Mouse (Mus musculus) mouse embryonic stem cell (cell line): ENCODE data around the gene Muc20.

Source experiments
- in situ Hi-C, 2 experiments: fragments of 300-500 bp; cut with MboI; formaldehyde crosslinking; loops; 1 replicate in 1 of 2; 3 replicates in 1 of 2; pipeline ENCODE4 v1.14.3; 2019 to 2020; ENCODE audit warnings: low sequenced_read_pairs in 2 of 2, low pct_unique_long_range_greater_than_20kb in 1 of 2, mixed read lengths in 1 of 2; ENCODE audit not compliant: unreplicated experiment in 1 of 2

The Muc20 gene

GRCm38 (mm10) chr16:32797426-32797689 is at the start of gene Muc20:
Gene Muc20, minus strand, starts transcription at chr16:32797435.
- in situ Hi-C loops: no loop called here

GRCm38 (mm10) chr16:32831501-32831900 is 34.3 kb upstream of the Muc20 start:
- in situ Hi-C loops: no loop called here

- in situ Hi-C loops: no loop called here
These were observed 31.9 kb upstream of the Muc20 start for GRCm38 (mm10) chr16:32829104-32829503.

- in situ Hi-C loops: no loop called here
These were observed 29.3 kb upstream of the Muc20 start for GRCm38 (mm10) chr16:32826521-32826920.

GRCm38 (mm10) chr16:32825380-32825779 is 28.1 kb upstream of the Muc20 start:
- in situ Hi-C loops: no loop called here

- in situ Hi-C loops: no loop called here
These were observed 26.8 kb upstream of the Muc20 start for GRCm38 (mm10) chr16:32824061-32824460.

GRCm38 (mm10) chr16:32823487-32823886 is 26.3 kb upstream of the Muc20 start:
- in situ Hi-C loops: no loop called here

- in situ Hi-C loops: no loop called here
These were observed 25.6 kb upstream of the Muc20 start for GRCm38 (mm10) chr16:32822881-32823280.

GRCm38 (mm10) chr16:32822450-32822827 is 25.2 kb upstream of the Muc20 start:
- in situ Hi-C loops: no loop called here

GRCm38 (mm10) chr16:32821772-32822449 is 24.7 kb upstream of the Muc20 start:
- in situ Hi-C loops: no loop called here

- in situ Hi-C loops: loop anchor here in 1 of 2 experiments (10.0 kb wide), 1 partner anchor 206 kb away; no protein-coding TSS in a partner anchor
These were observed 21.2 kb upstream of the Muc20 start for GRCm38 (mm10) chr16:32818441-32818840.

- in situ Hi-C loops: loop anchor here in 1 of 2 experiments (10.0 kb wide), 1 partner anchor 207 kb away; no protein-coding TSS in a partner anchor
These were observed 20.8 kb upstream of the Muc20 start for GRCm38 (mm10) chr16:32818036-32818435.

GRCm38 (mm10) chr16:32815160-32815605 is 17.9 kb upstream of the Muc20 start:
- in situ Hi-C loops: loop anchor here in 1 of 2 experiments (10.0 kb wide), 1 partner anchor 210 kb away; no protein-coding TSS in a partner anchor

- in situ Hi-C loops: loop anchor here in 1 of 2 experiments (5.0 to 10.0 kb wide), 2 partner anchors 68 to 210 kb away; no protein-coding TSS in a partner anchor
These were observed 17.3 kb upstream of the Muc20 start for GRCm38 (mm10) chr16:32814539-32814938.

- in situ Hi-C loops: loop anchor here in 1 of 2 experiments (5.0 to 10.0 kb wide), 2 partner anchors 69 to 211 kb away; no protein-coding TSS in a partner anchor
These were observed 16.5 kb upstream of the Muc20 start for GRCm38 (mm10) chr16:32813771-32814170.

GRCm38 (mm10) chr16:32813362-32813761 is 16.1 kb upstream of the Muc20 start:
- in situ Hi-C loops: loop anchor here in 1 of 2 experiments (5.0 to 10.0 kb wide), 2 partner anchors 69 to 211 kb away; no protein-coding TSS in a partner anchor

- in situ Hi-C loops: loop anchor here in 1 of 2 experiments (5.0 to 10.0 kb wide), 2 partner anchors 69 to 212 kb away; no protein-coding TSS in a partner anchor
These were observed 15.7 kb upstream of the Muc20 start for GRCm38 (mm10) chr16:32812888-32813361.

GRCm38 (mm10) chr16:32810321-32810720 is 13.1 kb upstream of the Muc20 start, which contains the start of gene Smbd1:
Gene Smbd1, minus strand, starts transcription at chr16:32810477.
- in situ Hi-C loops: loop anchor here in 1 of 2 experiments (5.0 to 10.0 kb wide), 2 partner anchors 72 to 214 kb away; no protein-coding TSS in a partner anchor

GRCm38 (mm10) chr16:32807408-32808185 is 10.4 kb upstream of the Muc20 start:
- in situ Hi-C loops: no loop called here
